Mouse (Mus musculus) cerebellum, adult 2 months (tissue): ENCODE measurements at regions not wholly inside any gene's neighbourhood (a gene's known extent, or its start where the extent isn't known, plus 50 kb on each side); places are given as distances from the start of the nearest gene placed in this dataset.

ENCODE experiments used
- CTCF ChIP-seq: fragments of 200-500 bp; IDR thresholded peaks from 2 replicates; pipeline ENCODE4 v1.5.1; 2011; ENCODE audit warnings: low read depth, mild to moderate bottlenecking, control low read depth, low read length, moderate library complexity, borderline replicate concordance; ENCODE audit not compliant: insufficient read depth
- POLR2A ChIP-seq: fragments of 200-500 bp; IDR thresholded peaks from 2 replicates; pipeline ENCODE4 v1.6.1; 2011; ENCODE audit warnings: low read length, control low read depth, borderline replicate concordance; ENCODE audit not compliant: insufficient read depth

GRCm38 (mm10) chr1:143858532-143858931 lies 81.5 kb downstream of the Uchl5 start:
- TF ChIP-seq POLR2A (no peak), CTCF (no peak)
